9 mouse cellular contexts compared by ENCODE assay signal in the genomic region with DNA sequence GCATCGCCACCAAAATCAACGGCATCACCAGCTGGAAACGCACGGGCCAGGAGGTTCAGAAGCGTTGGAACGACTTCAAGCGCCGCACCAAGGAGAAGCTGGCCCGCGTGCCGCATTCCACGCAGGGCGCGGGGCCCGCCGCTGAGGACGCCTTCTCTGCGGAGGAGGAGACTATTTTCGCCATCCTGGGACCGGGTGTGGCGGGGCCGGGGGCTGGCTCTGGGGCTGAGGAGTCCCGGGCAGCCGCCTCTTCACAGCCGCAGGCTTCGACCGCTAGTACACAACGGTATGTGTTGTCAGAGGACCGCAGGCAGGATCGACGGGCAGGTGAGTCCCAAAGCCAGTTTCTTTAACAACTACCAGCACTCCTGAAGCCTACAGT. TPM values are rescaled to one million over a fixed set of nuclear protein-coding genes. Genes with fewer than 3 reads are reported as not detected.
A peak's percentile ranks its signal among the peaks of the same experiment; 100 is the strongest.
DNase-seq lines count a peak whose midpoint lies in the region; ATAC-seq and TF ChIP-seq lines count a peak whose summit lies in the region.
"Had no signal": no experiment of that assay in that cellular context is flagged by ENCODE, and none has a peak within 500 bp of the region (broad histone marks: within the 10 kb centered on the region; RNA-seq: fewer than 3 reads in every experiment).

No protein-coding gene starts in this region.

- no peak overlapping the region for H3K27ac ChIP-seq in heart, embryonic 16.5 days (ENCODE audit: low read length)
- no peak overlapping the region for H3K27ac ChIP-seq in liver, embryonic 11.5 days (ENCODE audit: low read depth, low read length)

- peak; percentile 93 for DNase-seq in heart, adult 11 months
- DNase-seq in heart, postnatal 25 days (ENCODE audit: low spot score): no peak
- DNase-seq in cerebellum, postnatal 25 days: peak; percentile 64 to 74
- DNase-seq in liver, embryonic 11.5 days (ENCODE audit: low spot score): no peak
- peak; percentile 66 to 69 for DNase-seq in right cerebral cortex, postnatal 10 days (ENCODE audit: low spot score in 2 of 2)
- DNase-seq in ovary, postnatal 14 days (ENCODE audit: low spot score): no peak

- H3K4me2 ChIP-seq in heart, embryonic 16.5 days (ENCODE audit: low read depth, low read length): peak overlapping the region; percentile 78
- H3K4me2 ChIP-seq in liver, embryonic 11.5 days: peak overlapping the region; percentile 82

- H3K9me3 ChIP-seq in E14TG2a.4 (ENCODE audit: low read length): no peaks in the 10 kb centered on the region
- H3K9me3 ChIP-seq in heart, embryonic 16.5 days (replicated peaks; ENCODE audit: control insufficient read depth, low read length): no peaks in the 10 kb centered on the region
- no peaks in the 10 kb centered on the region for H3K9me3 ChIP-seq in liver, embryonic 11.5 days (ENCODE audit: control insufficient read depth, low read length)

- no peak for TF ChIP-seq CTCF in E14TG2a.4 (conservative IDR thresholded peaks at IDR 0.05; ENCODE audit: low read length)

- intact Hi-C loops in heart, postnatal 25 days (cut with DNase I): loop anchor here (2.0 kb wide), 1 partner anchor 69 kb away; no protein-coding TSS in a partner anchor

- peak overlapping the region; percentile 64 for H3K9ac ChIP-seq in heart, embryonic 16.5 days (ENCODE audit: low read length)
- peak overlapping the region; percentile 6; the same call in 1 of the 2 replicates for H3K9ac ChIP-seq in liver, embryonic 11.5 days (ENCODE audit: low read depth, low read length)

- 2% methylated on average over 31 of the region's 31 CpGs for WGBS in heart, embryonic 16.5 days
- WGBS in liver, embryonic 11.5 days: 4% methylated on average over 31 of the region's 31 CpGs

- peaks cover 54% of the 10 kb centered on the region for H3K27me3 ChIP-seq in E14TG2a.4 (ENCODE audit: insufficient read depth, low read length)
- H3K27me3 ChIP-seq in heart, embryonic 16.5 days (ENCODE audit: control insufficient read depth, insufficient read depth, low read length): peaks cover 15% of the 10 kb centered on the region
- peaks cover 55% of the 10 kb centered on the region for H3K27me3 ChIP-seq in liver, embryonic 11.5 days (replicated peaks; ENCODE audit: control insufficient read depth, insufficient read depth, low read length)

- peaks cover 22% of the 10 kb centered on the region for H3K4me1 ChIP-seq in E14TG2a.4 (replicated peaks; ENCODE audit: low read depth, low read length)
- peaks cover 10% of the 10 kb centered on the region; the same call in 1 of the 2 replicates for H3K4me1 ChIP-seq in heart, embryonic 16.5 days (ENCODE audit: control insufficient read depth, insufficient read depth, low read length)
- H3K4me1 ChIP-seq in liver, embryonic 11.5 days (replicated peaks; ENCODE audit: control insufficient read depth, insufficient read depth, low read length): peaks cover 12% of the 10 kb centered on the region

- no peak for ATAC-seq in heart, embryonic 16.5 days (replicated peaks; ENCODE audit: extremely low read depth, insufficient read depth, low FRiP score)
- ATAC-seq in liver, embryonic 11.5 days (replicated peaks; ENCODE audit: low FRiP score): no peak

- H3K36me3 ChIP-seq in E14TG2a.4 (ENCODE audit: insufficient read depth, low read length): peaks cover 23% of the 10 kb centered on the region
- H3K36me3 ChIP-seq in heart, embryonic 16.5 days (ENCODE audit: control insufficient read depth, insufficient read depth): peaks cover 6% of the 10 kb centered on the region; the same call in 1 of the 2 replicates
- H3K36me3 ChIP-seq in liver, embryonic 11.5 days (ENCODE audit: control insufficient read depth, insufficient read depth, low read length): peaks cover 3% of the 10 kb centered on the region; the same call in 1 of the 2 replicates

- H3K4me3 ChIP-seq in E14TG2a.4 (replicated peaks; ENCODE audit: low read length): peak overlapping the region; percentile 80
- H3K4me3 ChIP-seq in heart, embryonic 16.5 days (ENCODE audit: low read length): peak overlapping the region; percentile 46
- H3K4me3 ChIP-seq in liver, embryonic 11.5 days (ENCODE audit: low read depth, low read length): peak overlapping the region; percentile 42

RNA-seq across cellular contexts. Expression of gene Mypop, which starts 1.2 kb away (rescaled TPM):
- total RNA-seq in heart, postnatal 25 days (2021): 1 to 10 TPM; 3.2 to 4.0 TPM
- polyA plus RNA-seq in heart, embryonic 16.5 days (2015; fragmentation: Nextera tagmentation; extraction: Ambion mirVana): 1.8 and 1.9 TPM in 2 replicates
- polyA plus RNA-seq in liver, embryonic 11.5 days (2014; fragmentation: Nextera tagmentation; extraction: Ambion mirVana): 1.5 and 2.2 TPM in 2 replicates

RNA-seq across cellular contexts. Expression of gene Nanos2, which starts 5.1 kb away (rescaled TPM):
- not detected for total RNA-seq in heart, postnatal 25 days (2021)
- polyA plus RNA-seq in heart, embryonic 16.5 days (2015; fragmentation: Nextera tagmentation; extraction: Ambion mirVana): not detected in 2 replicates
- not detected in 2 replicates for polyA plus RNA-seq in liver, embryonic 11.5 days (2014; fragmentation: Nextera tagmentation; extraction: Ambion mirVana)
- total RNA-seq: heart, postnatal 14 days had no signal

RNA-seq across cellular contexts. Expression of gene Irf2bp1, which starts 11.6 kb away (rescaled TPM):
- 10 to 100 TPM; 20.2 to 23.6 TPM for total RNA-seq in heart, postnatal 25 days (2021)
- polyA plus RNA-seq in heart, embryonic 16.5 days (2015; fragmentation: Nextera tagmentation; extraction: Ambion mirVana): 12.5 and 12.7 TPM in 2 replicates
- polyA plus RNA-seq in liver, embryonic 11.5 days (2014; fragmentation: Nextera tagmentation; extraction: Ambion mirVana): 23.3 and 24.9 TPM in 2 replicates

RNA-seq across cellular contexts. Expression of gene Foxa3, which starts 31.1 kb away (rescaled TPM):
- total RNA-seq in heart, postnatal 25 days (2021): not detected
- polyA plus RNA-seq in heart, embryonic 16.5 days (2015; fragmentation: Nextera tagmentation; extraction: Ambion mirVana): 0.17 and 0.37 TPM in 2 replicates
- polyA plus RNA-seq in liver, embryonic 11.5 days (2014; fragmentation: Nextera tagmentation; extraction: Ambion mirVana): 29.7 and 32.0 TPM in 2 replicates
- total RNA-seq: heart, postnatal 14 days had no signal

RNA-seq across cellular contexts. Expression of gene Sympk, which starts 31.9 kb away (rescaled TPM):
- total RNA-seq in heart, postnatal 25 days (2021): 10 to 100 TPM; 76.3 to 80.1 TPM
- polyA plus RNA-seq in heart, embryonic 16.5 days (2015; fragmentation: Nextera tagmentation; extraction: Ambion mirVana): 25.3 and 25.6 TPM in 2 replicates
- 26.3 and 28.4 TPM in 2 replicates for polyA plus RNA-seq in liver, embryonic 11.5 days (2014; fragmentation: Nextera tagmentation; extraction: Ambion mirVana)

Comparison
In these comparisons a context has a peak if more than half of its experiments do, and no peak if none do; other contexts are left out.
1. DNase-seq: peak in heart, adult 11 months (single experiment), cerebellum, postnatal 25 days (2 of 2) and right cerebral cortex, postnatal 10 days (2 of 2); none in heart, postnatal 25 days (single experiment), liver, embryonic 11.5 days (single experiment) and ovary, postnatal 14 days (single experiment).
2. Peak in every context shown above with its lines, with median percentiles within 50 percentile points of each other: H3K4me3 ChIP-seq.